Mouse (Mus musculus): Measurements from ENCODE around the gene Rassf3. TPM values are rescaled to one million over a fixed set of nuclear protein-coding genes. Genes with fewer than 3 reads are reported as not detected.
A peak's percentile ranks its signal among the peaks of the same experiment; 100 is the strongest.

Rassf3 gene
- polyA plus RNA-seq, 1 experiment from 2014 or later, result 25.3 TPM

DNA sequence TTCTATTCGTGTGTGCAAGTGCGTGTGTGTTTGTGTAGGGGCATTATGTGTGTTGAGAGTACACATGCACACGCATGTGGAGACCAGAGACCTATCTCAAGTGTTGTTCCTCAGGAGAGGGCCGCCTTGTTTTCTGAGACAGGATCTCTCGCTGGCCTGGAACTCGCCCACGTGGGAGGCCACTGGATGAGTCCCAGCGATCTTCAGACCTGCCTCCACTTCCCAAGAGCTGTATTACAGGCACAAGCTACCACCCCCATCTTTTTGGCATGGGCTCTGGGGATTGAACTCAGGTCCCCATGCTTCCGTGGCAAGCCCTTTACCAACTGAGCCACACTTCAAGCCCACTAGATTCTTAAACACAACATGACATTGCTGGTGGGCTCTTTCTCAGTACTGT lies 17.7 kb downstream of the Rassf3 start:
- Histone ChIP-seq H3K4me1 (ENCODE audit: control insufficient read depth in 2 of 2, insufficient read depth in 2 of 2, low read length in 2 of 2) (peaks cover 25 to 59% of the 10 kb centered on the region in 2 experiments), H3K27ac (replicated peaks in 1 of 2; ENCODE audit: control insufficient read depth in 1 of 2, insufficient read depth in 1 of 2, low read depth in 2 of 2, low read length in 2 of 2) (0 out of 4 replicates have a peak overlapping the region, but pooled peaks of 1 of the 2 experiments have one; percentile 6), H3K9me3 (ENCODE audit: control insufficient read depth, low read length) (no peaks in the 10 kb centered on the region), H3K9ac (ENCODE audit: low read length) (no peak overlapping the region), H3K4me2 (ENCODE audit: low read length) (no peak overlapping the region), H3K36me3 (ENCODE audit: control insufficient read depth, insufficient read depth, low read length) (peaks cover 6% of the 10 kb centered on the region), H3K27me3 (ENCODE audit: control insufficient read depth, insufficient read depth, low read length) (no peaks in the 10 kb centered on the region), H3K4me3 (ENCODE audit: control insufficient read depth in 1 of 2, insufficient read depth in 1 of 2, low read depth in 1 of 2, low read length in 2 of 2) (no peak overlapping the region)
- no peak for ATAC-seq (ENCODE audit: insufficient number of reproducible peaks, insufficient read depth, low FRiP score, low read depth)
- WGBS, result 77% methylated on average over 9 of the region's 9 CpGs

DNA sequence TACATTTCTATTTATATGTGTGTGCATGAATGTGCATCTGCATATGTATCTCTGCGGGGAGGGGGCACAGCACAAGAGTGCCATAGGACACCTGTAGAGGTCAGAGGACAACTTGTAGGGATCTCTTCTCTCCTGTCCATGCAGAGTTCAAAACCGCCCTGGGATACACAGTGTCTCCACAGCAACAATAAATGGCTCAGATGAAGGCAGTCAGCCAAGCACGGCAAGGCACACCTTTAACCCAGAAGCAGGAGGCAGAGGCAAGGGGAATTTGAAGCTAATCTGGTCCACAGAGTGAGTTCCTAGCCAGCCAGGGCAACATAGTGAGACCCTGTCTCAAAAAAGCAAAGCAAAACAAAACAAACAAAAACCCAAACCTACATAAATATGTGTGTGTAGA lies 18.8 kb downstream of the Rassf3 start:
- WGBS, result 78% methylated on average over 3 of the region's 3 CpGs
- H3K4me2 ChIP-seq (ENCODE audit: low read length), result no peak overlapping the region
- no peaks in the 10 kb centered on the region for H3K27me3 ChIP-seq (ENCODE audit: control insufficient read depth, insufficient read depth, low read length)
- no peak overlapping the region for H3K9ac ChIP-seq (ENCODE audit: low read length)
- ATAC-seq (ENCODE audit: insufficient number of reproducible peaks, insufficient read depth, low FRiP score, low read depth), result no peak
- no peaks in the 10 kb centered on the region for H3K9me3 ChIP-seq (ENCODE audit: control insufficient read depth, low read length)
- H3K27ac ChIP-seq (replicated peaks in 1 of 2; ENCODE audit: control insufficient read depth in 1 of 2, insufficient read depth in 1 of 2, low read depth in 2 of 2, low read length in 2 of 2), result no peak overlapping the region
- peaks cover under 1% of the 10 kb centered on the region for H3K36me3 ChIP-seq (ENCODE audit: control insufficient read depth, insufficient read depth, low read length)
- H3K4me1 ChIP-seq (ENCODE audit: control insufficient read depth in 2 of 2, insufficient read depth in 2 of 2, low read length in 2 of 2), result peaks cover 20 to 54% of the 10 kb centered on the region in 2 experiments
- no peak overlapping the region for H3K4me3 ChIP-seq (ENCODE audit: control insufficient read depth in 1 of 2, insufficient read depth in 1 of 2, low read depth in 1 of 2, low read length in 2 of 2)

DNA sequence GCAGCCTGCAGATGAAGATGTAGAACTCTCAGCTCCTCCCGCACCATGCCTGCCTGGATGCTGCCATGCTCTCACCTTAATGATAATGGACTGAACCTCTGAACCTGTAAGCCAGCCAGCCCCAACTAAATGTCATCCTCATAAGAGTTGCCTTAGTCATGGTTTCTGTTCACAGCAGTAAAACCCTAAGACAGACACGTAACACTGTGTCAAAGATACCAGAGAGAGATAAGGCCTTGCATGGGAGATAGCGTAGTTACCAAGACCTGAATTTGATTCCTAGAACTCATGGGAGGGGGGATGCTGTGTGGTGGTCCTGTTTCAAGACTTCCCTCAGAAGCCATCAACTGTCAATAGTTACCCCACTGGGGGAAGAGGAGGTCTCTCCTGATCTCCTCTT lies 20.6 kb downstream of the Rassf3 start:
- WGBS, result 78% methylated on average over 3 of the region's 3 CpGs
- Histone ChIP-seq H3K27me3 (ENCODE audit: control insufficient read depth, insufficient read depth, low read length) (no peaks in the 10 kb centered on the region), H3K4me1 (ENCODE audit: control insufficient read depth in 2 of 2, insufficient read depth in 2 of 2, low read length in 2 of 2) (peaks cover 8 to 41% of the 10 kb centered on the region in 2 experiments; a peak in 3 of 4 replicates), H3K27ac (replicated peaks in 1 of 2; ENCODE audit: control insufficient read depth in 1 of 2, insufficient read depth in 1 of 2, low read depth in 2 of 2, low read length in 2 of 2) (no peak overlapping the region), H3K9me3 (ENCODE audit: control insufficient read depth, low read length) (no peaks in the 10 kb centered on the region), H3K4me3 (ENCODE audit: control insufficient read depth in 1 of 2, insufficient read depth in 1 of 2, low read depth in 1 of 2, low read length in 2 of 2) (no peak overlapping the region), H3K9ac (ENCODE audit: low read length) (no peak overlapping the region), H3K36me3 (ENCODE audit: control insufficient read depth, insufficient read depth, low read length) (0 out of 2 replicates have a peak, but pooled peaks cover 3% of the 10 kb centered on the region), H3K4me2 (ENCODE audit: low read length) (no peak overlapping the region)
- ATAC-seq (ENCODE audit: insufficient number of reproducible peaks, insufficient read depth, low FRiP score, low read depth), result no peak

DNA sequence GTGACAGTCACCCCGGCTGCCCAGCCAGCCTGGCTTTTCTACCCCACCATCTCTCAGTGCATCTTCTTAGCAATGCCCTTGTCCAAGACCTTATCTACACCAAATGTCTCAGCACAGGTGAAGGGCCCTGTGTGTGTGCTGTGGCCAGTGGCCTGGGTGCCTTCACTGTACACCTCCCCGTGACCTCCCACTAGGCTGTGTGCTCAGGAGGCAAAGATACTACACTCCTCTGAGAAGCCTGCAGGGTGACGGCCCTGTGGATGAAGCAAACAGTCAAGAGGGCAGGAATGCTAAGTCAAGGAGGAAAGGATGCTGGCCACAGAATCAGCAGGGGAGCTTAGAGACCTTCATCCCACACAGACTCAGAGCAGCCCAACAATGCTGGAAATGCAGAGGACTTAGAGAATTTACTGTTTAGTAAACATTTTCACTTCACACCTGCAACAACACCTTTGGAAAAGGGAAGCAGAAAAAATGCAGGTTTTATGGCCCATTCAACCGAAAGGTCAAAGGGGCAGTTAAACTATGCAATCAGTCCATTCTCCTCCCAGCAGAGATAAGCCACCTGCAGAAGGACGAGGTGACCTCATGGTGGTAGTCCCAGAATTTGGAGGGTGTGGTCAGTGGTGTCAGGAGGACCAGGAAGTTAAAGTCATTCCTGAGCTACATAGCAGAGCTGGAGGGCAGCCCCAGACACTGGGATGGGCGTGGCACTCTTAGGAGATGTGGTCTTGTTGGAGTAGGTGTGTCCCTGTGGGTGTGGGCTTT lies 21.3 kb downstream of the Rassf3 start:
- H3K9me3 ChIP-seq (ENCODE audit: control insufficient read depth, low read length), result no peaks in the 10 kb centered on the region
- 57% methylated on average over 6 of the region's 6 CpGs for WGBS
- ATAC-seq (ENCODE audit: insufficient number of reproducible peaks, insufficient read depth, low FRiP score, low read depth), result no peak
- no peak overlapping the region for H3K4me2 ChIP-seq (ENCODE audit: low read length)
- H3K27me3 ChIP-seq (ENCODE audit: control insufficient read depth, insufficient read depth, low read length), result no peaks in the 10 kb centered on the region
- H3K36me3 ChIP-seq (ENCODE audit: control insufficient read depth, insufficient read depth, low read length), result 0 out of 2 replicates have a peak, but pooled peaks cover 3% of the 10 kb centered on the region
- no peak overlapping the region for H3K27ac ChIP-seq (replicated peaks in 1 of 2; ENCODE audit: control insufficient read depth in 1 of 2, insufficient read depth in 1 of 2, low read depth in 2 of 2, low read length in 2 of 2)
- no peak overlapping the region for H3K9ac ChIP-seq (ENCODE audit: low read length)
- H3K4me3 ChIP-seq (ENCODE audit: control insufficient read depth in 1 of 2, insufficient read depth in 1 of 2, low read depth in 1 of 2, low read length in 2 of 2), result no peak overlapping the region
- H3K4me1 ChIP-seq (ENCODE audit: control insufficient read depth in 2 of 2, insufficient read depth in 2 of 2, low read length in 2 of 2), result peaks cover 8 to 40% of the 10 kb centered on the region in 2 experiments; a peak in 3 of 4 replicates

DNA sequence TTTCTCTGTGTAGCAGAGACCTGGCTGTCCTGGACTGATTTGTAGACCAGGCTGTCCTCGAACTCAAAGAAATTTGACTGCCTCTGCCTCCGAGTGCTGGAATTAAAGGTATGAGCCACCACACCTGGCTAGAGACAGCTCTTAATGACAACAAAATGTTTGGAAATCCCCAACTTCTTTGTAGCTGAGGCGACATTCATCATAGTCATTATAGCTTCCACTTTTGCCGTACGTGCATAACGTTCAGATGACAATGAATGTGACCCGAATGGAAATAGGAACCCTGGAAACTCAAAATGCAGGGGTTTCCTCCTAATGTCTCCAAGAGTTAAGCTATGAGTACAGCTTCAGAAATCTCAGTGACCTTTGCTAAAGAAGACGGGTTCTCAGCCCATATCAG lies 22.1 kb downstream of the Rassf3 start:
- Histone ChIP-seq H3K36me3 (ENCODE audit: control insufficient read depth, insufficient read depth, low read length) (0 out of 2 replicates have a peak, but pooled peaks cover 3% of the 10 kb centered on the region), H3K27me3 (ENCODE audit: control insufficient read depth, insufficient read depth, low read length) (no peaks in the 10 kb centered on the region), H3K9me3 (ENCODE audit: control insufficient read depth, low read length) (no peaks in the 10 kb centered on the region), H3K9ac (ENCODE audit: low read length) (no peak overlapping the region), H3K4me2 (ENCODE audit: low read length) (no peak overlapping the region), H3K4me1 (ENCODE audit: control insufficient read depth in 2 of 2, insufficient read depth in 2 of 2, low read length in 2 of 2) (peaks cover 8 to 32% of the 10 kb centered on the region in 2 experiments; a peak in 3 of 4 replicates), H3K27ac (replicated peaks in 1 of 2; ENCODE audit: control insufficient read depth in 1 of 2, insufficient read depth in 1 of 2, low read depth in 2 of 2, low read length in 2 of 2) (no peak overlapping the region), H3K4me3 (ENCODE audit: control insufficient read depth in 1 of 2, insufficient read depth in 1 of 2, low read depth in 1 of 2, low read length in 2 of 2) (no peak overlapping the region)
- ATAC-seq (ENCODE audit: insufficient number of reproducible peaks, insufficient read depth, low FRiP score, low read depth), result no peak
- 84% methylated on average over 8 of the region's 8 CpGs for WGBS

DNA sequence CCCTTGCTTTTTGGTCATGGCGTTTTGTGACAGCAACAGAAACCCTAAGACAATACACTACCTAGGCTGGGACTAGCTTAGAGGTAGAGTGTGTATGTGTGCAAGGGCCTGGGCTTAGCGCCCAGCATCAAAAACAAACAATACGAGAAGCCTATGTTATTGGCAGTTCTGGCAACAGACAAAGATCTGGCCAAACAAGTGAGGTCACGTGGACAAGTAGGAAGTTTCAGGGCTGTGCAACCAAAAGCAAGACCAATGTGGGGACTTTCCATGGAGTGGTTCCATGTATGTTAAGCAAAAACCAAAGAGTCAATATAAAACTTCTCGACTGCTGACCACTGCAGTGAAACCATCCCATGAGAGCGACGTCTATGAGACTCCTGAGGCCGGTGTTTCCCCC lies 30.3 kb downstream of the Rassf3 start:
- Histone ChIP-seq H3K27me3 (ENCODE audit: control insufficient read depth, insufficient read depth, low read length) (no peaks in the 10 kb centered on the region), H3K9ac (ENCODE audit: low read length) (no peak overlapping the region), H3K27ac (replicated peaks in 1 of 2; ENCODE audit: control insufficient read depth in 1 of 2, insufficient read depth in 1 of 2, low read depth in 2 of 2, low read length in 2 of 2) (no peak overlapping the region), H3K4me1 (ENCODE audit: control insufficient read depth in 2 of 2, insufficient read depth in 2 of 2, low read length in 2 of 2) (peaks cover 5 to 35% of the 10 kb centered on the region in 2 experiments), H3K9me3 (ENCODE audit: control insufficient read depth, low read length) (no peaks in the 10 kb centered on the region), H3K4me2 (ENCODE audit: low read length) (no peak overlapping the region), H3K36me3 (ENCODE audit: control insufficient read depth, insufficient read depth, low read length) (no peaks in the 10 kb centered on the region), H3K4me3 (ENCODE audit: control insufficient read depth in 1 of 2, insufficient read depth in 1 of 2, low read depth in 1 of 2, low read length in 2 of 2) (no peak overlapping the region)
- no peak for ATAC-seq (ENCODE audit: insufficient number of reproducible peaks, insufficient read depth, low FRiP score, low read depth)
- 91% methylated on average over 8 of the region's 8 CpGs for WGBS

DNA sequence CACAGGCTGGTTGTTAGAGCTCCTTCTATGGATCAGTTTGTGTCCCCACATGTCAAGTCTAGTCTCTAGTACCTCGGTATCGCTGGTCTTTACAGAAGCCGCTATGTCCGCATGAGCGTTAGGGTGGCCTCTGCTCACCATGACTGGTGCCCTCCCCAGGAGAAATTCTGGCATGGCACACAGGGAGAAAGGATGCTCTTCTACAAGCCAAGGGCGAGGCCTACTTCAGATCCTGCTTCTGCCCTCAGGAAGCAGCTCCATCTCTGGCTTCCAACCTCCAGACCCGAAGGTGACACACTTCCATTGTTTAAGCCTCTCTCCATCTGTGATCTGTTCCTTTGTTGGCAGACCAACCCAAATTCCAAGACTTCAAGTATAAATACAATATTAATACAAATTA lies 31.9 kb downstream of the Rassf3 start:
- H3K9ac ChIP-seq (ENCODE audit: low read length), result no peak overlapping the region
- no peaks in the 10 kb centered on the region for H3K27me3 ChIP-seq (ENCODE audit: control insufficient read depth, insufficient read depth, low read length)
- no peak overlapping the region for H3K4me3 ChIP-seq (ENCODE audit: control insufficient read depth in 1 of 2, insufficient read depth in 1 of 2, low read depth in 1 of 2, low read length in 2 of 2)
- no peak overlapping the region for H3K4me2 ChIP-seq (ENCODE audit: low read length)
- no peak overlapping the region for H3K27ac ChIP-seq (replicated peaks in 1 of 2; ENCODE audit: control insufficient read depth in 1 of 2, insufficient read depth in 1 of 2, low read depth in 2 of 2, low read length in 2 of 2)
- no peaks in the 10 kb centered on the region for H3K9me3 ChIP-seq (ENCODE audit: control insufficient read depth, low read length)
- peaks cover 14 to 50% of the 10 kb centered on the region in 2 experiments for H3K4me1 ChIP-seq (ENCODE audit: control insufficient read depth in 2 of 2, insufficient read depth in 2 of 2, low read length in 2 of 2)
- 90% methylated on average over 7 of the region's 7 CpGs for WGBS
- ATAC-seq (ENCODE audit: insufficient number of reproducible peaks, insufficient read depth, low FRiP score, low read depth), result no peak
- H3K36me3 ChIP-seq (ENCODE audit: control insufficient read depth, insufficient read depth, low read length), result no peaks in the 10 kb centered on the region

All from heart, embryonic 14.5 days (tissue).